Mouse (Mus musculus): Measurements from ENCODE around the gene Zbtb48. TPM values are rescaled to one million over a fixed set of nuclear protein-coding genes. Genes with fewer than 3 reads are reported as not detected.

Zbtb48 gene
- total RNA-seq (2017) = 9.0 and 11.2 TPM in 2 replicates

- ATAC-seq (replicated peaks in 1 of 2; ENCODE audit: insufficient read depth in 1 of 2, low FRiP score in 2 of 2, low TSS enrichment in 1 of 2, low read depth in 1 of 2, poor library complexity in 2 of 2, severe bottlenecking in 2 of 2) = peak; percentile 94
These were observed at the start of gene Zbtb48 for GRCm38 (mm10) chr4:152027524-152027923. Gene Zbtb48, minus strand, starts transcription at chr4:152027671.

- ATAC-seq (replicated peaks in 1 of 2; ENCODE audit: insufficient read depth in 1 of 2, low FRiP score in 2 of 2, low TSS enrichment in 1 of 2, low read depth in 1 of 2, poor library complexity in 2 of 2, severe bottlenecking in 2 of 2) = no peak
These were observed 49.7 kb upstream of the Zbtb48 start for GRCm38 (mm10) chr4:152077191-152077590.

GRCm38 (mm10) chr4:152074548-152074947 lies 47.1 kb upstream of the Zbtb48 start:
- no peak for ATAC-seq (replicated peaks in 1 of 2; ENCODE audit: insufficient read depth in 1 of 2, low FRiP score in 2 of 2, low TSS enrichment in 1 of 2, low read depth in 1 of 2, poor library complexity in 2 of 2, severe bottlenecking in 2 of 2)

- ATAC-seq (replicated peaks in 1 of 2; ENCODE audit: insufficient read depth in 1 of 2, low FRiP score in 2 of 2, low TSS enrichment in 1 of 2, low read depth in 1 of 2, poor library complexity in 2 of 2, severe bottlenecking in 2 of 2) = no peak
These were observed 46.2 kb upstream of the Zbtb48 start for GRCm38 (mm10) chr4:152073715-152074114.

GRCm38 (mm10) chr4:152072655-152073054 lies 45.2 kb upstream of the Zbtb48 start:
- ATAC-seq (replicated peaks in 1 of 2; ENCODE audit: insufficient read depth in 1 of 2, low FRiP score in 2 of 2, low TSS enrichment in 1 of 2, low read depth in 1 of 2, poor library complexity in 2 of 2, severe bottlenecking in 2 of 2) = peak in 1 of 2 experiments; percentile 26; a peak in 2 of 4 replicates

- peak; percentile 72 to 79 for ATAC-seq (replicated peaks in 1 of 2; ENCODE audit: insufficient read depth in 1 of 2, low FRiP score in 2 of 2, low TSS enrichment in 1 of 2, low read depth in 1 of 2, poor library complexity in 2 of 2, severe bottlenecking in 2 of 2)
These were observed 44.7 kb upstream of the Zbtb48 start, which contains the start of gene Plekhg5 for GRCm38 (mm10) chr4:152072121-152072601. Gene Plekhg5, plus strand, starts transcription at chr4:152072498.

- peak; percentile 33 to 49; a peak in 3 of 4 replicates for ATAC-seq (replicated peaks in 1 of 2; ENCODE audit: insufficient read depth in 1 of 2, low FRiP score in 2 of 2, low TSS enrichment in 1 of 2, low read depth in 1 of 2, poor library complexity in 2 of 2, severe bottlenecking in 2 of 2)
These were observed 43.3 kb upstream of the Zbtb48 start for GRCm38 (mm10) chr4:152070494-152071396.

- ATAC-seq (replicated peaks in 1 of 2; ENCODE audit: insufficient read depth in 1 of 2, low FRiP score in 2 of 2, low TSS enrichment in 1 of 2, low read depth in 1 of 2, poor library complexity in 2 of 2, severe bottlenecking in 2 of 2) = no peak
These were observed 41.8 kb upstream of the Zbtb48 start for GRCm38 (mm10) chr4:152069245-152069644.

GRCm38 (mm10) chr4:152068166-152068724 lies 40.8 kb upstream of the Zbtb48 start:
- ATAC-seq (replicated peaks in 1 of 2; ENCODE audit: insufficient read depth in 1 of 2, low FRiP score in 2 of 2, low TSS enrichment in 1 of 2, low read depth in 1 of 2, poor library complexity in 2 of 2, severe bottlenecking in 2 of 2) = no peak

- ATAC-seq (replicated peaks in 1 of 2; ENCODE audit: insufficient read depth in 1 of 2, low FRiP score in 2 of 2, low TSS enrichment in 1 of 2, low read depth in 1 of 2, poor library complexity in 2 of 2, severe bottlenecking in 2 of 2) = no peak
These were observed 39.8 kb upstream of the Zbtb48 start for GRCm38 (mm10) chr4:152067280-152067679.

GRCm38 (mm10) chr4:152062390-152063110 lies 35.1 kb upstream of the Zbtb48 start:
- no peak for ATAC-seq (replicated peaks in 1 of 2; ENCODE audit: insufficient read depth in 1 of 2, low FRiP score in 2 of 2, low TSS enrichment in 1 of 2, low read depth in 1 of 2, poor library complexity in 2 of 2, severe bottlenecking in 2 of 2)

- no peak for ATAC-seq (replicated peaks in 1 of 2; ENCODE audit: insufficient read depth in 1 of 2, low FRiP score in 2 of 2, low TSS enrichment in 1 of 2, low read depth in 1 of 2, poor library complexity in 2 of 2, severe bottlenecking in 2 of 2)
These were observed 17.1 kb upstream of the Zbtb48 start for GRCm38 (mm10) chr4:152044609-152045008.

- no peak for ATAC-seq (replicated peaks in 1 of 2; ENCODE audit: insufficient read depth in 1 of 2, low FRiP score in 2 of 2, low TSS enrichment in 1 of 2, low read depth in 1 of 2, poor library complexity in 2 of 2, severe bottlenecking in 2 of 2)
These were observed 15.7 kb upstream of the Zbtb48 start for GRCm38 (mm10) chr4:152043171-152043570.

- no peak for ATAC-seq (replicated peaks in 1 of 2; ENCODE audit: insufficient read depth in 1 of 2, low FRiP score in 2 of 2, low TSS enrichment in 1 of 2, low read depth in 1 of 2, poor library complexity in 2 of 2, severe bottlenecking in 2 of 2)
These were observed 14.6 kb upstream of the Zbtb48 start for GRCm38 (mm10) chr4:152041924-152042641.

- ATAC-seq (replicated peaks in 1 of 2; ENCODE audit: insufficient read depth in 1 of 2, low FRiP score in 2 of 2, low TSS enrichment in 1 of 2, low read depth in 1 of 2, poor library complexity in 2 of 2, severe bottlenecking in 2 of 2) = no peak
These were observed 12.4 kb upstream of the Zbtb48 start for GRCm38 (mm10) chr4:152039831-152040310.

GRCm38 (mm10) chr4:152038985-152039830 lies 11.7 kb upstream of the Zbtb48 start, which contains the start of gene Nol9:
Gene Nol9, plus strand, starts transcription at chr4:152039321.
- peak; percentile 76 to 88 for ATAC-seq (replicated peaks in 1 of 2; ENCODE audit: insufficient read depth in 1 of 2, low FRiP score in 2 of 2, low TSS enrichment in 1 of 2, low read depth in 1 of 2, poor library complexity in 2 of 2, severe bottlenecking in 2 of 2)

Measured in hematopoietic stem cell, adult 5-6 weeks (primary cell).